Mouse (Mus musculus) midbrain, postnatal 0 days (tissue): ENCODE measurements at regions not wholly inside any gene's neighbourhood (a gene's known extent, or its start where the extent isn't known, plus 50 kb on each side); places are given as distances from the start of the nearest gene placed in this dataset.

Experiments
- ATAC-seq: fragments of 200-750 bp; cut with Nextera tagmentation; 2 replicates; pipeline ENCODE4 v1.8.0; 2017; ENCODE audit warnings: moderate number of reproducible peaks, mild to moderate bottlenecking, moderate TSS enrichment, moderate library complexity; ENCODE audit not compliant: low FRiP score
- DNase-seq: peaks from one replicate; pipeline ENCODE4 v3.0.0-alpha.2; 2015; ENCODE audit warnings: low spot score
- H3K27ac ChIP-seq: fragments of 300-500 bp; sonication (generic); 2 replicates; pipeline ENCODE4 v1.5.1; 2014; ENCODE audit warnings: low read depth, mild to moderate bottlenecking, low read length, mixed read lengths
- H3K27me3 ChIP-seq: fragments of 300-500 bp; sonication (generic); 2 replicates; pipeline ENCODE4 v1.6.1; 2014; ENCODE audit warnings: low read length, control low read depth, mixed read lengths; ENCODE audit not compliant: insufficient read depth
- H3K36me3 ChIP-seq: fragments of 300-500 bp; sonication (generic); 2 replicates; pipeline ENCODE4 v1.6.1; 2014; ENCODE audit warnings: low read length, control low read depth, mixed read lengths; ENCODE audit not compliant: insufficient read depth
- H3K4me1 ChIP-seq: fragments of 300-500 bp; sonication (generic); 2 replicates; pipeline ENCODE4 v1.6.1; 2014; ENCODE audit warnings: mild to moderate bottlenecking, control low read depth, antibody characterized with exemption, low read length, mixed read lengths; ENCODE audit not compliant: insufficient read depth
- H3K4me2 ChIP-seq: fragments of 300-500 bp; sonication (generic); 2 replicates; pipeline ENCODE4 v1.6.1; 2014; ENCODE audit warnings: low read depth, mild to moderate bottlenecking, low read length, mixed read lengths; ENCODE audit not compliant: poor library complexity, severe bottlenecking
- H3K4me3 ChIP-seq: fragments of 300-500 bp; sonication (generic); 2 replicates; pipeline ENCODE4 v1.5.1; 2014; ENCODE audit warnings: low read depth, mild to moderate bottlenecking, low read length, moderate library complexity
- H3K9ac ChIP-seq: fragments of 300-500 bp; sonication (generic); replicated peaks from 2 replicates; pipeline ENCODE4 v1.6.1; 2014; ENCODE audit warnings: mild to moderate bottlenecking, low read length, moderate library complexity, mixed read lengths; ENCODE audit not compliant: poor library complexity, severe bottlenecking
- H3K9me3 ChIP-seq: fragments of 300-500 bp; sonication (generic); 2 replicates; pipeline ENCODE4 v1.6.1; 2016; ENCODE audit warnings: low read length, control low read depth
- CTCF ChIP-seq: IDR thresholded peaks from 2 replicates; pipeline ENCODE4 v1.5.1; 2016; ENCODE audit warnings: antibody characterized with exemption, mild to moderate bottlenecking
- WGBS: fragments of 180-500 bp; shearing (Covaris S2); extraction: QIAGEN DNeasy Blood & Tissue Kit; methylation state at CpG from one replicate; pipeline ENCODE4 v1.1.7; 2014; 5-methylcytosine and 5-hydroxymethylcytosine counted together

GRCm38 (mm10) chr13:6142771-6143170, 281.5 kb downstream of the Klf6 start:
- H3K4me3 ChIP-seq, result no peak overlapping the region
- no peaks in the 10 kb centered on the region for H3K4me1 ChIP-seq
- TF ChIP-seq CTCF, result no peak
- DNase-seq, result no peak
- no peaks in the 10 kb centered on the region for H3K36me3 ChIP-seq
- no peak overlapping the region for H3K4me2 ChIP-seq
- no peak overlapping the region for H3K27ac ChIP-seq
- H3K27me3 ChIP-seq, result no peaks in the 10 kb centered on the region
- H3K9me3 ChIP-seq, result no peaks in the 10 kb centered on the region
- ATAC-seq, result no peak
- no peak overlapping the region for H3K9ac ChIP-seq
- WGBS, result 88% methylated on average over 2 of the region's 2 CpGs

- no peak overlapping the region for H3K4me2 ChIP-seq
- no peak overlapping the region for H3K9ac ChIP-seq
- H3K36me3 ChIP-seq, result no peaks in the 10 kb centered on the region
- ATAC-seq (no peak), DNase-seq (peak; percentile 46)
- no peak for TF ChIP-seq CTCF
- no peaks in the 10 kb centered on the region for H3K27me3 ChIP-seq
- WGBS, result 85% methylated on average over 4 of the region's 4 CpGs
- no peaks in the 10 kb centered on the region for H3K4me1 ChIP-seq
- no peak overlapping the region for H3K4me3 ChIP-seq
- H3K27ac ChIP-seq, result no peak overlapping the region
- no peaks in the 10 kb centered on the region for H3K9me3 ChIP-seq
Observed at GRCm38 (mm10) chr13:6153657-6154056, 292.4 kb downstream of the Klf6 start.

- no peak for ATAC-seq
- no peaks in the 10 kb centered on the region for H3K9me3 ChIP-seq
- no peaks in the 10 kb centered on the region for H3K27me3 ChIP-seq
- H3K4me3 ChIP-seq, result no peak overlapping the region
- 63% methylated on average over 4 of the region's 4 CpGs for WGBS
- no peak overlapping the region for H3K9ac ChIP-seq
- H3K4me2 ChIP-seq, result no peak overlapping the region
- H3K36me3 ChIP-seq, result no peaks in the 10 kb centered on the region
- no peak for TF ChIP-seq CTCF
- H3K27ac ChIP-seq, result no peak overlapping the region
- H3K4me1 ChIP-seq, result no peaks in the 10 kb centered on the region
- no peak for DNase-seq
Observed at GRCm38 (mm10) chr13:6156191-6156590, 294.9 kb downstream of the Klf6 start.

GRCm38 (mm10) chr13:6157029-6157428, 295.7 kb downstream of the Klf6 start:
- ATAC-seq (no peak), DNase-seq (no peak)
- Histone ChIP-seq H3K36me3 (no peaks in the 10 kb centered on the region), H3K9ac (no peak overlapping the region), H3K4me2 (no peak overlapping the region), H3K27me3 (no peaks in the 10 kb centered on the region), H3K4me3 (no peak overlapping the region), H3K27ac (no peak overlapping the region), H3K9me3 (no peaks in the 10 kb centered on the region), H3K4me1 (no peaks in the 10 kb centered on the region)
- WGBS, result 39% methylated on average over 3 of the region's 3 CpGs
- TF ChIP-seq CTCF, result no peak

DNA sequence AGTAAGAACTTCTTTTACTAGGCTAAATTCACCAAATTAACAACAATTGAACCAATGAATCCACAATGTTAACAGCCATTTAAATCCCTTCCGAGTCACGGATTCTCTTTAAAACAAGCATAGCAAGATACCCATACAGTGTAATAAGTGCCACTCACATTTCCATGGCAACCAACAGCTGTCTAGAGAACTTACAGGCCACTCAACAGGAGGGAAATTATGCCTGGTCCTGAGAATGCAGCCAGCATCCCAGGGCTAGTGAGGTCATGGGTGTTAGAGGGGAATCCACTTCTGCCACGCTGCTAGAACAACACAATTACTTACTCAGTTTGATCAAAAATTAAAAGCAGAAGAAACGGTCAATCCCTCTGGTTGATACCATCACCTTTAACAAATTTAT, 296.7 kb downstream of the Klf6 start:
- no peak overlapping the region for H3K4me3 ChIP-seq
- H3K4me1 ChIP-seq, result no peaks in the 10 kb centered on the region
- no peaks in the 10 kb centered on the region for H3K9me3 ChIP-seq
- no peaks in the 10 kb centered on the region for H3K36me3 ChIP-seq
- no peak overlapping the region for H3K4me2 ChIP-seq
- H3K27me3 ChIP-seq, result no peaks in the 10 kb centered on the region
- no peak overlapping the region for H3K27ac ChIP-seq
- DNase-seq (peak; percentile 41), ATAC-seq (no peak)
- no peak overlapping the region for H3K9ac ChIP-seq
- WGBS, result 9% methylated on average over 4 of the region's 4 CpGs
- TF ChIP-seq CTCF, result no peak

GRCm38 (mm10) chr13:6159412-6159811, 298.1 kb downstream of the Klf6 start:
- no peak overlapping the region for H3K27ac ChIP-seq
- H3K4me2 ChIP-seq, result no peak overlapping the region
- ATAC-seq (no peak), DNase-seq (peak; percentile 36)
- H3K36me3 ChIP-seq, result no peaks in the 10 kb centered on the region
- TF ChIP-seq CTCF, result no peak
- H3K9ac ChIP-seq, result no peak overlapping the region
- no peaks in the 10 kb centered on the region for H3K4me1 ChIP-seq
- no peaks in the 10 kb centered on the region for H3K27me3 ChIP-seq
- 17% methylated on average over 2 of the region's 2 CpGs for WGBS
- no peak overlapping the region for H3K4me3 ChIP-seq
- no peaks in the 10 kb centered on the region for H3K9me3 ChIP-seq
